Mouse (Mus musculus) lung, embryonic 14.5 days (tissue): ENCODE measurements around the gene Mvp. TPM values are rescaled to one million over a fixed set of nuclear protein-coding genes. Genes with fewer than 3 reads are reported as not detected.

Source experiments
- ATAC-seq: fragments of 200-750 bp; cut with Nextera tagmentation; 2 replicates; pipeline ENCODE4 v1.8.0; 2017; ENCODE audit warnings: mild to moderate bottlenecking, moderate TSS enrichment, moderate library complexity; ENCODE audit not compliant: insufficient read depth
- DNase-seq: peaks from one replicate; pipeline ENCODE4 v3.0.0-alpha.2; 2015
- H3K27ac ChIP-seq: fragments of 300-500 bp; sonication (generic); 2 replicates; pipeline ENCODE4 v1.5.1; 2014; ENCODE audit warnings: low read depth, mild to moderate bottlenecking, moderate library complexity
- H3K27me3 ChIP-seq: fragments of 300-500 bp; sonication (generic); 2 replicates; pipeline ENCODE4 v1.6.1; 2014; ENCODE audit warnings: low read length, control low read depth; ENCODE audit not compliant: insufficient read depth
- H3K36me3 ChIP-seq: fragments of 300-500 bp; sonication (generic); 2 replicates; pipeline ENCODE4 v1.6.1; 2014; ENCODE audit warnings: control low read depth; ENCODE audit not compliant: insufficient read depth
- H3K4me1 ChIP-seq: fragments of 300-500 bp; sonication (generic); 2 replicates; pipeline ENCODE4 v1.6.1; 2014; ENCODE audit warnings: antibody characterized with exemption, control low read depth; ENCODE audit not compliant: insufficient read depth
- H3K4me2 ChIP-seq: fragments of 300-500 bp; sonication (generic); 2 replicates; pipeline ENCODE4 v1.6.1; 2014; ENCODE audit warnings: mild to moderate bottlenecking
- H3K4me3 ChIP-seq: fragments of 300-500 bp; sonication (generic); 2 replicates; pipeline ENCODE4 v1.5.1; 2014; ENCODE audit warnings: low read depth, low read length
- H3K9ac ChIP-seq: fragments of 300-500 bp; sonication (generic); 2 replicates; pipeline ENCODE4 v1.6.1; 2014
- H3K9me3 ChIP-seq: fragments of 300-500 bp; sonication (generic); 2 replicates; pipeline ENCODE4 v1.6.1; 2016; ENCODE audit warnings: low read depth, low read length, control low read depth
- CTCF ChIP-seq: IDR thresholded peaks from 2 replicates; pipeline ENCODE4 v1.5.1; 2016; ENCODE audit warnings: antibody characterized with exemption, low read depth
- WGBS: fragments of 180-500 bp; shearing (Covaris S2); extraction: QIAGEN DNeasy Blood & Tissue Kit; methylation state at CpG from one replicate; pipeline ENCODE4 v1.1.7; 2014; 5-methylcytosine and 5-hydroxymethylcytosine counted together
- polyA plus RNA-seq: library from polyadenylated mRNA; unstranded; fragments of >200 nt; fragmentation: Nextera tagmentation; extraction: Ambion mirVana; gene quantifications from 2 replicates; pipeline ENCODE4 v1.2.1, GENCODE M21; 2014

The Mvp gene
- polyA plus RNA-seq: 7.7 and 8.0 TPM in 2 replicates

GRCm38 (mm10) chr7:127014320-127014719, at the start of gene Mvp:
Gene Mvp, minus strand, starts transcription at chr7:127014621.
- Histone ChIP-seq H3K9ac (peak within 1 kb of the TSS; percentile 52), H3K27ac (peak within 1 kb of the TSS; percentile 69), H3K9me3 (no peaks in the 10 kb centered on the region), H3K4me2 (peak within 1 kb of the TSS; percentile 87), H3K4me1 (peaks cover 5% of the 10 kb centered on the region; the same call in 1 of the 2 replicates), H3K27me3 (no peaks in the 10 kb centered on the region), H3K4me3 (peak within 1 kb of the TSS; percentile 73), H3K36me3 (peaks cover 45% of the 10 kb centered on the region)
- DNase-seq: peak; percentile 85
- 0 out of 2 replicates have a peak, but pooled peaks have one; percentile 3 for ATAC-seq
- 20% methylated on average over 11 of the region's 11 CpGs for WGBS
- TF ChIP-seq CTCF: no peak

GRCm38 (mm10) chr7:127055026-127055585, 40.7 kb upstream of the Mvp start:
- TF ChIP-seq CTCF: no peak
- ATAC-seq: no peak
- Histone ChIP-seq H3K27me3 (no peaks in the 10 kb centered on the region), H3K4me3 (no peak overlapping the region), H3K9ac (no peak overlapping the region), H3K27ac (no peak overlapping the region), H3K4me2 (no peak overlapping the region), H3K36me3 (no peaks in the 10 kb centered on the region), H3K9me3 (no peaks in the 10 kb centered on the region), H3K4me1 (no peaks in the 10 kb centered on the region)
- WGBS: 58% methylated on average over 5 of the region's 5 CpGs
- no peak for DNase-seq

- peak; percentile 85 for ATAC-seq
- no peak for TF ChIP-seq CTCF
- H3K36me3 ChIP-seq: peaks cover 19% of the 10 kb centered on the region
These were observed 27.6 kb upstream of the Mvp start, which contains the start of gene Kif22 for GRCm38 (mm10) chr7:127041851-127042672. Gene Kif22, minus strand, starts transcription at chr7:127042471.

GRCm38 (mm10) chr7:127031244-127031643, 16.8 kb upstream of the Mvp start:
- no peak overlapping the region for H3K27ac ChIP-seq
- H3K9me3 ChIP-seq: no peaks in the 10 kb centered on the region
- 70% methylated on average over 1 of the region's 1 CpGs for WGBS
- no peak for DNase-seq
- H3K36me3 ChIP-seq: peaks cover 84% of the 10 kb centered on the region
- ATAC-seq: no peak
- H3K9ac ChIP-seq: no peak overlapping the region
- TF ChIP-seq CTCF: no peak
- no peak overlapping the region for H3K4me2 ChIP-seq
- H3K4me3 ChIP-seq: no peak overlapping the region
- H3K4me1 ChIP-seq: peaks cover 6% of the 10 kb centered on the region; the same call in 1 of the 2 replicates
- H3K27me3 ChIP-seq: no peaks in the 10 kb centered on the region

More at GRCm38 (mm10) chr7:127041851-127042672, 27.6 kb upstream of the Mvp start, which contains the start of gene Kif22:
- WGBS: under 1% methylated on average over 53 of the region's 53 CpGs
- Histone ChIP-seq H3K4me3 (peak within 1 kb of the TSS; percentile 99), H3K9ac (peak within 1 kb of the TSS; percentile 90), H3K27me3 (no peaks in the 10 kb centered on the region), H3K27ac (peak within 1 kb of the TSS; percentile 84), H3K4me1 (no peaks in the 10 kb centered on the region; the same call in 1 of the 2 replicates), H3K9me3 (no peaks in the 10 kb centered on the region), H3K4me2 (peak within 1 kb of the TSS; percentile 80)
- peak; percentile 98 for DNase-seq

GRCm38 (mm10) chr7:127030172-127030571, 15.8 kb upstream of the Mvp start:
- no peak overlapping the region for H3K4me2 ChIP-seq
- 95% methylated on average over 1 of the region's 1 CpGs for WGBS
- no peaks in the 10 kb centered on the region for H3K27me3 ChIP-seq
- no peak for ATAC-seq
- no peaks in the 10 kb centered on the region for H3K9me3 ChIP-seq
- TF ChIP-seq CTCF: no peak
- H3K36me3 ChIP-seq: peaks cover 76% of the 10 kb centered on the region
- H3K9ac ChIP-seq: no peak overlapping the region
- DNase-seq: no peak
- H3K4me3 ChIP-seq: no peak overlapping the region
- H3K4me1 ChIP-seq: peaks cover 6% of the 10 kb centered on the region; the same call in 1 of the 2 replicates
- H3K27ac ChIP-seq: no peak overlapping the region

- 62% methylated on average over 8 of the region's 8 CpGs for WGBS
- DNase-seq: no peak
- H3K27me3 ChIP-seq: no peaks in the 10 kb centered on the region
- peak overlapping the region; percentile 56 for H3K9ac ChIP-seq
- TF ChIP-seq CTCF: no peak
- H3K4me3 ChIP-seq: peak overlapping the region; percentile 97
- H3K4me2 ChIP-seq: peak overlapping the region; percentile 99
- peaks cover 73% of the 10 kb centered on the region for H3K36me3 ChIP-seq
- peak; percentile 0; the same call in 1 of the 2 replicates for ATAC-seq
- H3K9me3 ChIP-seq: no peaks in the 10 kb centered on the region
- peak overlapping the region; percentile 99 for H3K27ac ChIP-seq
- H3K4me1 ChIP-seq: peaks cover 18% of the 10 kb centered on the region
These were observed 13.5 kb upstream of the Mvp start for GRCm38 (mm10) chr7:127027885-127028284.
